Mouse (Mus musculus) heart, adult 11 months (tissue): ENCODE results near the gene Fam173b.
A peak's percentile ranks its signal among the peaks of the same experiment; 100 is the strongest.

Experiments used
- DNase-seq: peaks from one replicate; pipeline ENCODE4 v3.0.0; 2022

Gene Fam173b

GRCm38 (mm10) chr15:31587789-31588188, 13.9 kb upstream of the Fam173b start:
- no peak for DNase-seq

GRCm38 (mm10) chr15:31588989-31589640, 12.5 kb upstream of the Fam173b start:
- no peak for DNase-seq

GRCm38 (mm10) chr15:31590176-31590575, 11.5 kb upstream of the Fam173b start:
- peak; percentile 75 for DNase-seq

GRCm38 (mm10) chr15:31592531-31592930, 9.1 kb upstream of the Fam173b start:
- no peak for DNase-seq

- DNase-seq = no peak
These were observed 7.4 kb upstream of the Fam173b start for GRCm38 (mm10) chr15:31594260-31594659.

GRCm38 (mm10) chr15:31595651-31596050, 6.0 kb upstream of the Fam173b start:
- DNase-seq = no peak

- no peak for DNase-seq
These were observed 1.8 kb upstream of the Fam173b start for GRCm38 (mm10) chr15:31599834-31600233.

GRCm38 (mm10) chr15:31601279-31601645, 390 bp upstream of the Fam173b start:
- no peak for DNase-seq

- DNase-seq = peak; percentile 93
These were observed 774 bp downstream of the Fam173b start for GRCm38 (mm10) chr15:31602426-31602825.

GRCm38 (mm10) chr15:31603113-31603512, 1.5 kb downstream of the Fam173b start:
- no peak for DNase-seq

- peak; percentile 89 for DNase-seq
These were observed 5.2 kb downstream of the Fam173b start for GRCm38 (mm10) chr15:31606821-31607220.

- peak; percentile 69 for DNase-seq
These were observed 9.4 kb downstream of the Fam173b start for GRCm38 (mm10) chr15:31611027-31611426.

GRCm38 (mm10) chr15:31611976-31612375, 10.3 kb downstream of the Fam173b start:
- no peak for DNase-seq

GRCm38 (mm10) chr15:31613826-31614453, 12.3 kb downstream of the Fam173b start:
- DNase-seq = no peak

- no peak for DNase-seq
These were observed 13.0 kb downstream of the Fam173b start for GRCm38 (mm10) chr15:31614666-31615065.

GRCm38 (mm10) chr15:31617261-31617660, 15.6 kb downstream of the Fam173b start:
- DNase-seq = no peak

- DNase-seq = no peak
These were observed 17.9 kb downstream of the Fam173b start for GRCm38 (mm10) chr15:31619521-31619920.

GRCm38 (mm10) chr15:31627277-31628154, 25.9 kb downstream of the Fam173b start:
- no peak for DNase-seq

GRCm38 (mm10) chr15:31628180-31628579, 26.5 kb downstream of the Fam173b start:
- DNase-seq = no peak

- DNase-seq = no peak
These were observed 27.9 kb downstream of the Fam173b start for GRCm38 (mm10) chr15:31629556-31629955.

GRCm38 (mm10) chr15:31631396-31631858, 29.8 kb downstream of the Fam173b start:
- no peak for DNase-seq

GRCm38 (mm10) chr15:31632478-31632877, 30.8 kb downstream of the Fam173b start:
- DNase-seq = no peak

GRCm38 (mm10) chr15:31634582-31634981, 32.9 kb downstream of the Fam173b start:
- DNase-seq = peak; percentile 89
